Mouse (Mus musculus): ENCODE data around the gene Sult4a1.

The Sult4a1 gene

DNA sequence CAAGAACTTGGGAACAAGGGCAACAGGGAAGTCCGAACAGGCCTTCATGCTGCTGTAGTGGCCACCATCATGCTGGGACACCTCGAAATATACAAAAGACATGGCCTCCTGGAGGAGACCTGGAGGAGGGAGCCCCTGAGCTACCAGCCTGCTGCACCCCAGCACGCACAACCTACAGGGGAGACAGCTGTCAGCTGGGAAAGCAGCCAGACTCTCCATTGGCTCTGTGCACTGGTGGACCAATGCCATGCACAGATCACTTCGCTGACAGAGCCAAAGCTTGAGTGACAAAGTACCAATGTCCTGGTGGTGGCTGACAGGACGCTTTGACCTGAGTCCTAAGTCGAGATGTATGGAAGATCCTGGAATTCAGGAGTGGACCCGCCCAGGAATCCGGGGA lies 9.5 kb downstream of the Sult4a1 start:
- DNase-seq (ENCODE audit: low read depth, low spot score) = no peak

DNA sequence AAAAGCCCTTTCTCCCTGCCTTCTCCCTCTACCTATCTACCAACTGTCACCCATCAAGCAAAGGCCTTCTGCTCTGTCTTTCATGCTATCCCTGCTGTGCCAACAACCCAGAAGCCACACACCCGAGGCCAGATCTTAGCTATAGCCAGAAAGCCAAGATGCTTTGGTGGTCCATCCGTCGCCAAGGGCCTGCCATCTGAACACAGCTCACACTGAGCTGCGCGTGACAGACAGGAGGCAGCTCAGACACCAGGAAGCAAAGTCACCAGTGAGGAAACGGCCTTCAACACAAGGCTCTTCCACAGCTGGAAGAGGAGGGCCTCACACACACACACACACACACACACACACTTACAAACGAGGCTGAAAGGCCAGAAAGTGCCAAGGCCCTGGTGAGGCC lies 10.6 kb downstream of the Sult4a1 start:
- DNase-seq (ENCODE audit: low read depth, low spot score) = no peak

GRCm38 (mm10) chr15:84086775-84087174 lies 18.8 kb downstream of the Sult4a1 start:
- no peak for DNase-seq (ENCODE audit: low read depth, low spot score)

DNA sequence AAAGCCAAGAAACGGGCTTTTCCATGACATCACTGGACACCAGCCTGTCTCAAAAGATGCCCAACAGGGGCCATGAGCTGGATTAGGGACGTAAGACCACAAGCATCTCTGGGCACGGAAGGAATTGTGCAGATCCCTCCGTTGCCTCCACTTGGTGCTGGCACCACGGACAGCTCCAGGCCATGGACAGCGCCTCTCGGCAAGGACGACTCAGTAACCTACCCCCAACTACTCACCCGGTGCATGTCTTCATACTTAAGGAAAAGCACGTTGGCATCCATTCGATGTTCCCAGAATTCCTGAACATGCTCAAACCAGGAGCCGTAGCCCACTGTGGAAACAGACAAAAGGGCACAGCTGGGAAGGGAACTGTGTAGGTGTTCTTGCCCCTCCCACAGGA lies 19.2 kb downstream of the Sult4a1 start:
- DNase-seq (ENCODE audit: low read depth, low spot score) = no peak

GRCm38 (mm10) chr15:84080069-84080468 lies 25.5 kb downstream of the Sult4a1 start:
- no peak for DNase-seq (ENCODE audit: low read depth, low spot score)

DNA sequence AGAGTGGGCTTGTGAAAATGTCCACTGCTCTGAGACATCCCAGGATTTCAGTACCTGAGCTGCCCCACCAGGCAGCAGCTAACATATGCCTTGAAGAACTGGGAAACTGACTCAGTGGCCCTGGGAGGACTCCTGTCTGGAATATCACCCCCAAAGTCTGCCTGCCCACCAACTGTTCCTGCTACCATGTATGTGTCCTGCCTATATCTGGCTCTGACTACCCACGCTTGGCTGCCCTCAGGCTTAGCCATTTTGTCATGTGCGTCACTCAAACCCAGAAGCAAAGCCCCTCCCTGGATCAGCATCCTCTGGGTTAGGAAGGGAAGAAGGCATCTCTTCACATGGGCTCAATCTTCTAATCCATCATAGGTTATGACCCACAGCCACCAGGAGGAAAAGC lies 26.0 kb downstream of the Sult4a1 start:
- DNase-seq (ENCODE audit: low read depth, low spot score) = no peak

DNA sequence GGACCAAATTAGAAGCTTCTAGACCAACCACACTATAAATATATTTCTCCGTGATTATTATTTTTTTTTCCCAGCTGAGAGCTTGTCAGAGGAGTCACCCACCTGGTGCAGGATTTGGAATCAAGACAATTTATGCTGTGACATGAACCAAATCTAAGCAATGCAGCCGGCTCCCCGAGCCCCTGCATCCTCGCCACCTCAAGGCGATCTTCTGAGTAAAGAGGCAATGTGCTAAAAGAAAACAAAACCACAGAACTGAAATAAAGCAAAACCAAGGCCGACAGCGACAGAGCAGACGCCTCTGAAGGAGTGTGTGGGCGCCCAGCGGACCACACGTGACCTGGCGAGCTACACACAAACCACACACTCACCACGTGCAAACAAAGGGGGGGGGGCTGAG lies 26.9 kb downstream of the Sult4a1 start:
- DNase-seq (ENCODE audit: low read depth, low spot score) = no peak

GRCm38 (mm10) chr15:84077151-84077550 lies 28.4 kb downstream of the Sult4a1 start:
- DNase-seq (ENCODE audit: low read depth, low spot score) = no peak

DNA sequence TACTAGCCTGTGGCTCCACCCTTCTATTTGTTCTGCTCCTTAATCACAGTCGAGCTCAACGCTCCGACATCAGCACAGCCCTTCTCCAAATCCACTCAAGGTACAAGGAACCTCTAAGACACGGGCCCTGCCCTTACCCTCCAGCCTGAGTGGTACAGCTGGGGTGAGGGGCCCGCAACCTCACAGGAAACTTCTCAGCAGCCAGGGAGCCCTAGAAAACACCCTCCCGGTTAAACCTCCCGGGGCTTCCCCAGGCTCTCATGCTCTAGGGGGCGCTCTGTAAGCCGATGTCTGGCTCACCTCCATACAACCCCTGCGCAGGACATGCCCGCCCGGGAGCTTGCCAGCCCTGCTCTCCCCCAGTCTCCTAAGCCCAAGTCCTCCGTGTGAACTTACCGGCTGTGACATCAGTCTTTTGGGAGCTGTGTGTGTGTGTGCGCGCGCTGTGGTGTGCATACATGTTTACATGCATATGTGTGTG lies 30.8 kb downstream of the Sult4a1 start:
- no peak for DNase-seq (ENCODE audit: low read depth, low spot score)

DNA sequence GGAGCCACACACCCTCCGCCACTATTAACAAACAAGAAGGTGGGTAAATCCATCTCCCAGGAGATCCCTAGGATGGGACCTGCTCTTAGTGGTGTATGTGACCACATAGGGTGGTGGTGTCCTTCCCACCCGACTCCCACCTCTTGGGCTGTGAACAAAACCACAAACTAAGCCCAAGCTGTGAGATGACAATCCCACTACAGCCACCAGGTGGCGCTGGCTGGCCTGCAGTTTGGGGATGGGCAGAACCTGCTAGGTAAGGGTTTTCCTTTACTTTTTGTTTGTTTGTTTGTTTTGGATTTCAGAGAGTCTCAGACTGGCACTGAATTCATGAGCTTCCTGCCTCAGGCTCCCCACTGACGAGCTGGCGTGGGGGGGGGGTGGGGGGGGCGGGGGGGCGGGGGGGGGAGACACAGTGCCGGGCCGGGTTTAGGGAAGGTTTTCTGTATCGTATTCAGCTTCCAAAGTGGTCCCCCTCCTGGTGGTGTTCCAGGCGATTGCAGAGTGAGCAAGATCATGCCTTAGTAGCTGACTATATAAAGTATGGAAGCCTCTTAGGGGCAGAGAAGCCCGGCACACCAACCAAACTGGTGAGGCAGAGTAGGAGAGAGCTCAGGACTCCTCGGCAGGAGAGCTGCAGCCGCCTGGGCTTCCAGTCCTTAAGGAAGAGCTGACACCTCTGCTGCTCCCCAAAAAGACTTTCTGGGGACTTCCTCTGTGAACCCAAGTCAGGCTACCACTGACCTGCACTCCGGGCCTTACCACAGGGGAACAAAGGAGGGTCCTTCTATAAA lies 31.4 kb downstream of the Sult4a1 start:
- peak; percentile 22 for DNase-seq (ENCODE audit: low read depth, low spot score)

DNA sequence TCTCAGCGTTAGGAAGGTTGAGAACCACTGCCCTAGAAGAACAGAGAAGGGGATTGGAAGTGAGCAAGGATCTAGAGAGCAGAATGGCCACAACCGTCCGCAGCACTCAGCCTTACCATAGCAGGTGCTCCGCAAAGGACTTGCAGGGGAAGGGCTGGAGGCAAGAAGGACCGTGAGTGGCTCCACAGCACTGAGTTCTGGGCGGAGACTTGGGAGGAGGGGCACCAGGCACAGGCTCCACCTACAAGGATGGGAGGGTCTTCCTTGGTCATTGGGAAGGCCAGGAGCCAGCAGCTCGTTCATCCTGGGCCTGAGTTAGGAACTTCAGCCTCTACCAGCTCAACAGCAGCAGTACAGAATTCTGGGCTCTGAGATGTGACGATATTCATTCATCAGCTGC lies 32.5 kb downstream of the Sult4a1 start:
- DNase-seq (ENCODE audit: low read depth, low spot score) = no peak

GRCm38 (mm10) chr15:84072226-84072625 lies 33.3 kb downstream of the Sult4a1 start:
- DNase-seq (ENCODE audit: low read depth, low spot score) = no peak

GRCm38 (mm10) chr15:84070116-84070676 lies 35.4 kb downstream of the Sult4a1 start:
- no peak for DNase-seq (ENCODE audit: low read depth, low spot score)

DNA sequence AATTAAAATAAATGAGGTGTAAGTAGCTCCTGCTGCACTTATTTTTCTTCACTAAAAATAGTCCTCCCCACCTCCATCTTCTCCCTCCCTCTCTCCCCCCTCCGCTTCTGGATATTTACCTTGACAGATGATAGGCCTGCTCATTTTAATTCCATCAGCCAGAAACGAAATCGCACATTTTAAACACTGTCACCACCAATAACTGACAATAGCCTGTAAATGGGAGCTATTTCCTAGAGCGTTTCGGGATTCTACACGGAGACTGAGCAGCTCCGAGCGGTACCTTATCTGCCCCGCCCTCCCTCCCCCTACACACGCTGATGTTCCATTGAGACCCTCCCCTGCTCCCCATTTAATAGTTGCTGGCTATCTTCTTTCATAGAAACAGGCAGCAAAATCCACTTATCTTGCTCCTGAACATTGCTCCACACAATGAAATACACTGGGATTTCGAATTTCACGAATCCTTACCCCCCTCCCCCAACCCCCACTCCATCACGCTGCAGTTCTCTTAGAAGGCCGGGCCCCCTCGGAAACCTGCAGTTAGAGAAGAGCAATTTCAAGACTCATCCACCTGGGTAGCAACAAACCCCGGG lies 36.0 kb downstream of the Sult4a1 start:
- no peak for DNase-seq (ENCODE audit: low read depth, low spot score)

DNA sequence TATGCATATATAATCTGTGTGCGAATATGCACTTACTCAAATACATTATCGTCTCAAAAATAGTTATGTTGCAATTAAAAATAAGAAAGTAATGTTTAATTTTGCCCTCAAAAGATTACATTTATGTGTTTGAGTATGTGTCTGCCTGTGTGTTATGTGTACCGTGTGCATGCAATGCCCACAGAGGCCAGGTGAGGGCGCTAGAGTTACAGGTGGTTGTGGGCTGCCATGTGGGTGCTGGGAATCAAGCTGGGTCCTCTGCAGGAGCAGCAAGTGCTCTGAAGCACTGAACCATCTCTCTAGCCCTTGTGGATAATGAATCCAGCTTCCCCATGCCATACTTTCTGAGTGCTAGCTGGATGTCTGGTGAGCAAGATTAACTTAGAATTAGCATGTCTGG lies 39.9 kb downstream of the Sult4a1 start:
- DNase-seq (ENCODE audit: low read depth, low spot score) = no peak

DNA sequence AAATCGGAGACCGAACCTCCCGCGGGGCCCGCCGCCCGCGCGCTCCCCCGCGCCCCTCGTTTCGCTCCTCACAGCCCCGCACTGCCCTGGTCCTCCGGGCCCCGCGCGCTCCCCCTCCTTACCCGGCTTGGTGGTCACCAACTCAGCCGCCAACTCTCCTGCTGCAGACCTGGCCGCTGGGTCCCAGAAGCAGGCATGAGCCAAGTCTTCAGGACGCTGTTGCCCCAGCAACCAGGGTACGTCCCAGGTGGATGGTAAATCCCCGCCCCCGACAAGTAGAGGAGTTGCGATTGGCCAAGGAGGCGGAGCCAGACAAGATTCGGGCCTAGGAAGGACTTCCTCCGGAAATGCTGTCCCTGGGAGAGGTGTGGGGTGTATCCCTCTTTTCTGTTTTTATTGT lies 40.4 kb downstream of the Sult4a1 start, which contains the start of gene Efcab6:
Gene Efcab6 (minus strand): TSS at position 240 of the 400 bp plus-strand sequence.
- DNase-seq (ENCODE audit: low read depth, low spot score) = no peak

GRCm38 (mm10) chr15:84058841-84059240 lies 46.7 kb downstream of the Sult4a1 start:
- no peak for DNase-seq (ENCODE audit: low read depth, low spot score)

DNA sequence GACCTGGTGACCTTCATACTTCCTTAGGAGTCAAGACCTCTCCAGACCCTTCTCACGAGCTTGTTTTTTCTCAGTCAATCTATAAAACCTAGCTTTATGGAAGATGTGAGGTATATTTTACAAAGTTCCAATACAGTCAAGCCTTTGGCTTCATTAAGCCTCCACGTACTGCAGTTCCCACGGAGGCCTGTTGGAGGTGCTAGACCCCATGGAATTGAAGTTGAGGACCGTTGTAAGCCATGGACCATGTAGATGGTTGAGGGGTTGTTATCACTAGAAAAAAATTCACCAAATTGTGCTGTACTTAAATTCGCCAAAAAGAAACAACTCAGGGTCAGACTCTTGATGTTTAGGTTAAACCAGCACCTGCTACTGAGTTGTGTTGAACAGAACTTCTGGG lies 49.5 kb downstream of the Sult4a1 start:
- DNase-seq (ENCODE audit: low read depth, low spot score) = no peak

- no peak for DNase-seq (ENCODE audit: low read depth, low spot score)
Observed at GRCm38 (mm10) chr15:84053859-84054258, 51.7 kb downstream of the Sult4a1 start.

- no peak for DNase-seq (ENCODE audit: low read depth, low spot score)
Observed at GRCm38 (mm10) chr15:84053240-84053639, 52.3 kb downstream of the Sult4a1 start.

- no peak for DNase-seq (ENCODE audit: low read depth, low spot score)
Observed at GRCm38 (mm10) chr15:84052390-84052789, 53.2 kb downstream of the Sult4a1 start.

DNA sequence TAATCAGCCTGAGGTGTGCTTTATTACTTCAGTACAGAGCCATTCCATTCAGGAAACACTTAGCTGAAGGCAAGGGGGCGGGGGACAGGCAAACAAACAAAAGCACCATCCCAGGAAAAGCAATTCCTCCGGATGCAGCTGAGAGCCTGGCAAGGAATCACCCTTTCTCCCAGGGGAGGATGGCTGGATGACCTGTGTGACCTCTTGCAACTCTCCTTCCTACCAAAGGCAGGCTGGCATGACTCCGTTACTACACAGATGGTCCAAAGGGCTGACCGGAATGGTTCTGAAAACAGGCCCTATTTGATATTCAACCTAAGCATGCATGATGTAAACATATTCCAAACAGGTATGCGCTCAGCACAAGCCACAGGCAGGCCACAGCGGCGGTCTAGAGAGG lies 56.0 kb downstream of the Sult4a1 start:
- DNase-seq (ENCODE audit: low read depth, low spot score) = no peak

DNA sequence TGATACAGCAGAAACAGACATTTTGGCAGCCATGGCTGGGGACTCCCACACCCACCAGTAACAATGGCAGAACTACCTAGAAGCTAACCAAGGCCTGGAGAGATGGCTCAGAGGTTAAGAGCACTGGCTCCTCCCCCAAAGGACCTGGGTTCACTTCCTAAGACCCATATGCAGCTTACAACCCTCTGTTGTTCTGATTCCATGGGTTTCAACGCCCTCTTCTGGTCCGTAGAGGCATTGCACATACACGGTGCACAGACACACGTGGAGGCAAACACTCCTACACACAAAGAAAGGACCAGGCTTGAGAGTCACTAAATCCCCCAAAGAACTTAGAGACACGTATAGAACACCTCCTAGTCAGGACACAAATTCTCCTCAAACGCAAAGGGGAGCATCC lies 60.0 kb downstream of the Sult4a1 start:
- DNase-seq (ENCODE audit: low read depth, low spot score) = no peak
